Mouse (Mus musculus) adrenal gland (tissue): ENCODE results near the gene 4930426L09Rik.
"Not testable (repeated sequence)": the region's sequence is repeated elsewhere in the genome, so short reads cannot be mapped to it uniquely, and the experiment has no call there.

ENCODE experiments used
- intact Hi-C: fragments of 180-260 bp; cut with DNase I; formaldehyde crosslinking; loops from one replicate; pipeline ENCODE4 v1.15.1; 2025

The 4930426L09Rik gene

DNA sequence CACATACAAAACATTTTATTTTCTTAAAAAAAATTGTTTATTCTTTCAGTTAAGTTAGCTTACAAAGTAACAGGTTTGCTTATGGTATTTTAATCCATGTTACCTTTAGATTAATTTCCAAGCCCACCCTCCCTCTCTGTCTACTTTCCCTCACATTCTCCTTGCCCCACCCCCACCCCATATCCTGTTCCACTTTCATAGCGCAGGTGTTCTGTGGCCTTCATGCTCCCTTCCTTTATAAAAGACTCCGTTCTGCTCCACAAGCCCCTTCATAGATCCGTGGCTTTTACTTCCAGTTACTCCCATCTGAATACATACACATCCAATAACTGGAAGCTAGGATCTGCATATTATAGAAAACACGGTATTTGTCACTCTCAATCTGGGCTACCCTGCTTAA, 9.4 kb downstream of the 4930426L09Rik start:
- intact Hi-C loops = no loop called here

DNA sequence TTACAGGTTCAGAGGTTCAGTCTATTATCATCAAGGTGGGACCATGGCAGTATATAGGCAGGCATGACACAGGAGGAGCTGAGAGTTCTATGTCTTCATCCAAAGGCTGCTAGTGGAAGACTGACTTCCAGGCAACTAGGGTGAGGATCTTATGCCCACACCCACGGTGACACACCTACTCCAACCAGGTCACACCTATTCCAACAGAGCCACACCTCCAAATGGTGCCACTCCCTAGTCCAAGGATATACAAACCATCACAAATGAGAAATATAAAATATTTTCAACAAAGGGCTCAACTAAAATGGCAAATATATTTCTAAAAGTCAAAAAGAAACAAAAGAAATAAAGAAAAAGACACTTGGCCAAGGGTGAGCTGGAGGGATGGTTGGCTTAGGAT, 12.4 kb downstream of the 4930426L09Rik start:
- intact Hi-C loops = not testable (repeated sequence)

DNA sequence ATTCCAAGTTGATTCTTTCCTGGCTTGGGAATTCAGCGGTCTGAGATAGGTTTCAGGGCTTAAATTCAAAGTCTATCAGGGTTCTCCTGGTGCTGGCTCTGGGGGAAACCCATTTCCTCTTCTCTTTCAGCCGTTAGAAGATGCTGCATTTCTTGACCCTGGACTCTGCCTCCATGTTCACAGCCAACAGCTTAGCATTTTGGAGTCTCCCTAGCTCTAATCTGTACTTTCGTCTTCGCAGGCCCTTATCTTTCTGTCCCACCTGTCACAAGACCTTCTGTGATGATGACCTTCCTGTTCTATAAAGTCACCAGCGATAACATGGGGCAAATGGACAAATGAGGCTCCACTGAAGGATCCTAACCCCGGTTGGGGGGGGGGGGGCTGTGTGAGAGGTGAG, 13.3 kb downstream of the 4930426L09Rik start:
- intact Hi-C loops = no loop called here

DNA sequence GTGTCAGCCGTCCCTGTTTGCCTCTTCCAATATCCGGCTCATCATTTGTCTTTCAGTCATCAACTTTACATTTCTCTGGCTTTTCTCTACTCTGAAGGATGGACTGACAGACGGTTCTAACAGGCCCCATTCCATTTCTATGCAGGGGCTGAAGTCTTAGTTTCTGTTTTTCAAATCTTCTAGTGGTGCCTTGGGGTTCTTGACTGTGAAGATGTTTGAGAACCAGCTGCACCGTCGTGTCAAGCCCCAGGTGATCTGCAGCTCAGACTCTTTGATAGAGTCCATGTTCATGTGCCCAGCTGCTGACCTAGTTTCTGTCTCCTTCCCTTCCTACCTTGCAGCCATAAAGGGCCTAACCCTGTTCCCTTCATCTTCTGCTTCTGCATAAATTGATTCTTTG, 18.2 kb downstream of the 4930426L09Rik start:
- intact Hi-C loops = no loop called here

DNA sequence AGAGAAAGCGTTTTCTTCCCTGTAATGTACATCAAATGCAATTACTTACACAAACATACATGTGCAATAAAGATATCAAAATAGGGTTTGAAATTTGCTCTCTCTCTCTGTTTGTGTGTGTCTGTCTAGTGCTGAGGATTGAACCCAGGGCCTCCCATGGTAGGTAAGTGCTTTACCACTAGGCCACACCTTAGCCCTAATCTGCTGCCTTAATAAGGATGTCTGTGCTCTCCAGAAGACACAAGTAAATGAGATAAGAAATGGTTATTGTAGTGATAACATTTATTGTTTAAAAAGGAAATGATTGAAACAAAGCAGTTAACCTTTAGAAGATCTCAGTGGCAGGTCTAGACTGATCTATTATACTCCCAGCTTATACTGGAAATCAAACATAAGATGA, 18.7 kb downstream of the 4930426L09Rik start:
- intact Hi-C loops = no loop called here

DNA sequence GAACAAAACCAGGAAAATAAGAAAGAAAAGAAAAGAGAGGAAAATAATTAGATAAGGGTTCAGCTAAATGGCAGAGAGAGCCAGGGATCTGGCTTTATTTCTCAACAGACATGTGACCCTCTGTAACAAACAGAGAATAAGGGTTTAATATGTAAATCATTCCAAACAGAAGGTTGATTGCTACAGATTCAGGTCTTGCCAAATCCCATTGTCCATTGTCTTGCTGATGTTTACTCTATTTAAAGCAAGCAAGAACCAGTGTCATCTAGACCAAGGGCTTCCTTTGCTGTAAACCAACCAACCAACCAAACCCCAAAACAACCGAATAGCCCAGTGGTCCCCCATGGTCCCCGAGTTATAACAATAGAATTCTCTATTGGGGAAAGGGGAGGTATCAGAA, 19.9 kb downstream of the 4930426L09Rik start:
- intact Hi-C loops = no loop called here

DNA sequence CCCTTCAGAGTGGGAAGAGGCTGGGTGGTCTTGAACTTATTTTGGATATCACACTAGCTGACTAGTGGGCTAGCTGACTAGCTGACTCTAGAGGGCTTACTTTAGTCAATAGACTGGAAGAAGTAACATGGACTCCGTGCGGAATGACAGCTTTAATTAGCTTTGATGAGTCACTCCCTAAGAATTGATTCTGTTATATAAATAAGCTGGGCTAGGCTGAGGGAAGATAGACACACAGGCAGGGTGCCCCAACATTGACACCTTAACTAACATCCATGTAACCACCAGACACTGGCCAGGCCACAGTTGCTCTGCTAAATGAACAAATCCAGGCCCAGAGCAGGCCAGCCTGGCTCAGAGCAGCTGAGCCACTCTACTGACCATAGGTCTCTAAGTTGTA, 26.7 kb downstream of the 4930426L09Rik start:
- intact Hi-C loops = no loop called here

DNA sequence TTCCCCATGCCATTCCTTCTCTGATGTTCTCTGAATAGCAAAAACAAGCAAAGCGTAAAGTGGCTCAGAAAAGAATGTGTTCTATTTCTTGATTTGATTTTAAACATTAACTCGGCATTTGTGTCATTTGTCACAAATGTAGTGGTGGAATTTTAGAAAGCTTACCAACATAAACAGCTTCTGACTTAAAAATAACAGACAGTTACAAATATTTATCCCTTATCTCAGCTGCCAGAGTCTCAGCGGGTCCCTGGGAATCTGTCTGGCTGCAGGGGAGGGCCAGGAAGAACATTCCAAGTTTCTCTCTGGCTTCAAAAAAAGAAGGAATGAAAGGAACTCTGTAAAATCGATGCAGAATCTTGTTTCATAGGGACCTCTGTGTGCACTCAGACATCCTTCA, 39.3 kb downstream of the 4930426L09Rik start:
- intact Hi-C loops = no loop called here

DNA sequence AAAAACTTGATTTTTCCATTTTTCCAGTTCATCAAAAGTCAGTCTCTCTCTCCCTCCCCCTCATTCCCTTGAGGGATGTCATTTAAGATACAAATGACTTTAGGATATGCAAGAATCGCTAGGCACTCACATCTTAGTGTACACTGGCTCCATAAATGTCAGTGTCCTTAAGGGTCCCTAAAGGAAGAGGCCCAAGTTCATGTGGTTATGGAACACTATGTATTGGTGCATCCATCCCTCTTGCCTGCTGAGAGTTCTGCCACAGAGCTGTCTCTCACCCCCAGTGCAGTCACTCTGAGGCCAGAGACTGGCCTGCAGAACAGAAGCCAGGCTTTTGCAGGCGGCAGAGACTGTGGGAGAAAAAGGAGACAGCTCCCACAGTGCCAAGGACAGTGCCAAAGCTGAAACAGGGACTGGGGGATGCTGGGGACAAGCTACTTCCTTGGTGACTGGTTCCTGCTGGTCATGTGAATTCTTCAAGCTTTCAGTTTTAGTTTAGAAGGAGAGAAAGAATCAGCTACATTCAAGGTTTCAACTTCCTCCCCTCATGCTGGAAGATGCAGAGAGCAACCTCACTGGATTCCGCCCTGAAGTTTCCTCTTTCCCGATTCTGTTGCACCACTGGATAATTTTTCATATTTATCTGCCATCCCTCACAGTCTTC, 39.9 kb downstream of the 4930426L09Rik start:
- intact Hi-C loops = no loop called here

DNA sequence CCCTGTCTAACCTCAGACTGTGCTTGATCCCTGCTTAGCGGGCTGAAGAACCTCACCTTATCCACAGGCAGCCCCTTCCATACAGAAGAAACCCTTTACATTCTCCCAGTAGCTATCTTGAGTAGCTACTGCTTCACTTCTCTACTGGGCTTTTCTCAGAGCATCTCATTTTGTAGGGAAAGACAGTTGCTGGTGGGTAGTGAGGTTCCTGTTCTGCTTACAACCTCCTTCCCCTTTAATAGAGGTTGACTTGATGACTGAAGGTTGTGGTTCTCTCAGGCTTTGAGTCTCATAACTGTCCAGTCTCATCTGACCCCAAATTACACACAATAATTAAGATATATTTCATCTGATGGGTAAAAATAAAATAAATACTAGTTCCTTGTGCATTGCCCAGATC, 50.1 kb downstream of the 4930426L09Rik start:
- intact Hi-C loops = no loop called here

DNA sequence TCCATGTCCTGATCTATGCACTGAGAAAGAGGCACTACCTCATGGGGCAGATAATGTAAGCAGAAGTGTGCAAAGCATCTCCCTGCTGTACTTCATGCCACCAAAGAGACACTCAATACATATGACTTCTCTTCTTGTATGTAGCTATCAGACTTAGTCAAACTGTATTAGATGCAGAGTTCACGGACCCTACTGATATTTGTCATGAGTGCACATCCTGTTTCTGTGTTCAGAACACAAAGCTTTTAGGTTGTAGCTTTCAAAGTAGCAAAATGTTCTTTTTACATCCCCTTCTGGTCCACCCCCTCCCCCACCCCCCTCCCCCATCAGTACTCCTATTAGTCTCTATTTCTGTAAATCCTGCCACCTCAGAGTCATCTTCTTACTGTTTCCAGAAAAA, 51.2 kb downstream of the 4930426L09Rik start:
- intact Hi-C loops = no loop called here
